Mouse (Mus musculus): Measurements from ENCODE around the gene Idh2. TPM values are rescaled to one million over a fixed set of nuclear protein-coding genes. Genes with fewer than 3 reads are reported as not detected.
A peak's percentile ranks its signal among the peaks of the same experiment; 100 is the strongest.

The Idh2 gene
- polyA plus RNA-seq, 1 experiment from 2014 or later: 595 TPM

GRCm38 (mm10) chr7:80078792-80079301 is 36.3 kb downstream of the Idh2 start:
- Histone ChIP-seq H3K27ac (peak overlapping the region; percentile 78), H3K27me3 (replicated peaks) (no peaks in the 10 kb centered on the region), H3K4me1 (peaks cover 44% of the 10 kb centered on the region), H3K9me3 (no peaks in the 10 kb centered on the region), H3K9ac (no peak overlapping the region), H3K36me3 (peaks cover 7% of the 10 kb centered on the region; the same call in 1 of the 2 replicates), H3K4me2 (peak overlapping the region; percentile 17; the same call in 1 of the 2 replicates), H3K4me3 (replicated peaks) (no peak overlapping the region)
- WGBS: 18% methylated on average over 14 of the region's 14 CpGs
- ATAC-seq (ENCODE audit: insufficient read depth, low FRiP score, low read depth): peak; percentile 29; the same call in 1 of the 2 replicates

- Histone ChIP-seq H3K9ac (no peak overlapping the region), H3K36me3 (peaks cover 7% of the 10 kb centered on the region; the same call in 1 of the 2 replicates), H3K9me3 (no peaks in the 10 kb centered on the region), H3K27ac (peak overlapping the region; percentile 32; the same call in 1 of the 2 replicates), H3K4me3 (replicated peaks) (no peak overlapping the region), H3K4me2 (no peak overlapping the region), H3K4me1 (peaks cover 48% of the 10 kb centered on the region), H3K27me3 (replicated peaks) (no peaks in the 10 kb centered on the region)
- no peak for ATAC-seq (ENCODE audit: insufficient read depth, low FRiP score, low read depth)
- 49% methylated on average over 9 of the region's 9 CpGs for WGBS
Observed at GRCm38 (mm10) chr7:80077801-80078200, 37.4 kb downstream of the Idh2 start.

GRCm38 (mm10) chr7:80076961-80077716 is 38.1 kb downstream of the Idh2 start:
- no peak overlapping the region for H3K4me3 ChIP-seq (replicated peaks)
- ATAC-seq (ENCODE audit: insufficient read depth, low FRiP score, low read depth): no peak
- peak overlapping the region; percentile 32 for H3K27ac ChIP-seq
- no peak overlapping the region for H3K4me2 ChIP-seq
- no peaks in the 10 kb centered on the region for H3K9me3 ChIP-seq
- peaks cover 4% of the 10 kb centered on the region; the same call in 1 of the 2 replicates for H3K36me3 ChIP-seq
- H3K4me1 ChIP-seq: peaks cover 48% of the 10 kb centered on the region
- no peaks in the 10 kb centered on the region for H3K27me3 ChIP-seq (replicated peaks)
- 78% methylated on average over 6 of the region's 6 CpGs for WGBS
- H3K9ac ChIP-seq: no peak overlapping the region

GRCm38 (mm10) chr7:80075946-80076583 is 39.1 kb downstream of the Idh2 start:
- Histone ChIP-seq H3K36me3 (no peaks in the 10 kb centered on the region), H3K27me3 (replicated peaks) (no peaks in the 10 kb centered on the region), H3K4me2 (no peak overlapping the region), H3K27ac (peak overlapping the region; percentile 57; the same call in 1 of the 2 replicates), H3K4me3 (replicated peaks) (no peak overlapping the region), H3K4me1 (peaks cover 48% of the 10 kb centered on the region), H3K9me3 (no peaks in the 10 kb centered on the region), H3K9ac (no peak overlapping the region)
- ATAC-seq (ENCODE audit: insufficient read depth, low FRiP score, low read depth): no peak
- 54% methylated on average over 4 of the region's 4 CpGs for WGBS

- H3K9me3 ChIP-seq: no peaks in the 10 kb centered on the region
- peak overlapping the region; percentile 57 for H3K27ac ChIP-seq
- H3K27me3 ChIP-seq (replicated peaks): no peaks in the 10 kb centered on the region
- peak overlapping the region; percentile 6; the same call in 1 of the 2 replicates for H3K4me2 ChIP-seq
- no peaks in the 10 kb centered on the region for H3K36me3 ChIP-seq
- peak; percentile 53 for ATAC-seq (ENCODE audit: insufficient read depth, low FRiP score, low read depth)
- WGBS: 33% methylated on average over 5 of the region's 5 CpGs
- no peak overlapping the region for H3K9ac ChIP-seq
- peaks cover 51% of the 10 kb centered on the region for H3K4me1 ChIP-seq
- no peak overlapping the region for H3K4me3 ChIP-seq (replicated peaks)
Observed at GRCm38 (mm10) chr7:80074921-80075441, 40.2 kb downstream of the Idh2 start.

- 0 out of 2 replicates have a peak overlapping the region, but pooled peaks have one; percentile 4 for H3K27ac ChIP-seq
- WGBS: 78% methylated on average over 8 of the region's 8 CpGs
- H3K9ac ChIP-seq: no peak overlapping the region
- no peak overlapping the region for H3K4me3 ChIP-seq (replicated peaks)
- no peaks in the 10 kb centered on the region for H3K36me3 ChIP-seq
- no peaks in the 10 kb centered on the region for H3K27me3 ChIP-seq (replicated peaks)
- ATAC-seq (ENCODE audit: insufficient read depth, low FRiP score, low read depth): no peak
- H3K4me2 ChIP-seq: no peak overlapping the region
- H3K9me3 ChIP-seq: no peaks in the 10 kb centered on the region
- H3K4me1 ChIP-seq: peaks cover 57% of the 10 kb centered on the region
Observed at GRCm38 (mm10) chr7:80073506-80073905, 41.7 kb downstream of the Idh2 start.

GRCm38 (mm10) chr7:80072297-80072696 is 42.9 kb downstream of the Idh2 start:
- Histone ChIP-seq H3K4me3 (replicated peaks) (no peak overlapping the region), H3K9me3 (no peaks in the 10 kb centered on the region), H3K4me2 (no peak overlapping the region), H3K27ac (no peak overlapping the region), H3K4me1 (peaks cover 50% of the 10 kb centered on the region), H3K36me3 (no peaks in the 10 kb centered on the region), H3K9ac (no peak overlapping the region), H3K27me3 (replicated peaks) (no peaks in the 10 kb centered on the region)
- 73% methylated on average over 6 of the region's 6 CpGs for WGBS
- no peak for ATAC-seq (ENCODE audit: insufficient read depth, low FRiP score, low read depth)

GRCm38 (mm10) chr7:80071209-80071608 is 44.0 kb downstream of the Idh2 start:
- Histone ChIP-seq H3K4me2 (no peak overlapping the region), H3K27ac (no peak overlapping the region), H3K9ac (no peak overlapping the region), H3K4me1 (peaks cover 43% of the 10 kb centered on the region), H3K27me3 (replicated peaks) (no peaks in the 10 kb centered on the region), H3K36me3 (no peaks in the 10 kb centered on the region), H3K4me3 (replicated peaks) (no peak overlapping the region), H3K9me3 (no peaks in the 10 kb centered on the region)
- no peak for ATAC-seq (ENCODE audit: insufficient read depth, low FRiP score, low read depth)
- WGBS: 91% methylated on average over 9 of the region's 9 CpGs

- 13% methylated on average over 13 of the region's 13 CpGs for WGBS
- Histone ChIP-seq H3K9me3 (no peaks in the 10 kb centered on the region), H3K27ac (peak overlapping the region; percentile 62), H3K4me2 (no peak overlapping the region), H3K4me3 (replicated peaks) (no peak overlapping the region), H3K9ac (no peak overlapping the region), H3K4me1 (peaks cover 30% of the 10 kb centered on the region), H3K36me3 (no peaks in the 10 kb centered on the region), H3K27me3 (replicated peaks) (no peaks in the 10 kb centered on the region)
- peak; percentile 32; the same call in 1 of the 2 replicates for ATAC-seq (ENCODE audit: insufficient read depth, low FRiP score, low read depth)
Observed at GRCm38 (mm10) chr7:80069615-80070327, 45.4 kb downstream of the Idh2 start.

GRCm38 (mm10) chr7:80068341-80068740 is 46.9 kb downstream of the Idh2 start:
- Histone ChIP-seq H3K36me3 (no peaks in the 10 kb centered on the region), H3K4me3 (replicated peaks) (no peak overlapping the region), H3K27ac (no peak overlapping the region), H3K27me3 (replicated peaks) (no peaks in the 10 kb centered on the region), H3K9ac (no peak overlapping the region), H3K4me1 (peaks cover 25% of the 10 kb centered on the region), H3K4me2 (no peak overlapping the region), H3K9me3 (no peaks in the 10 kb centered on the region)
- ATAC-seq (ENCODE audit: insufficient read depth, low FRiP score, low read depth): no peak
- WGBS: 60% methylated on average over 5 of the region's 7 CpGs

- no peak overlapping the region for H3K27ac ChIP-seq
- no peaks in the 10 kb centered on the region for H3K27me3 ChIP-seq (replicated peaks)
- no peak overlapping the region for H3K9ac ChIP-seq
- WGBS: 66% methylated on average over 13 of the region's 13 CpGs
- no peaks in the 10 kb centered on the region for H3K36me3 ChIP-seq
- no peak overlapping the region for H3K4me3 ChIP-seq (replicated peaks)
- ATAC-seq (ENCODE audit: insufficient read depth, low FRiP score, low read depth): no peak
- no peak overlapping the region for H3K4me2 ChIP-seq
- H3K9me3 ChIP-seq: no peaks in the 10 kb centered on the region
- peaks cover 25% of the 10 kb centered on the region for H3K4me1 ChIP-seq
Observed at GRCm38 (mm10) chr7:80066675-80067455, 48.3 kb downstream of the Idh2 start.

Measured in stomach, embryonic 15.5 days (tissue).